Mouse (Mus musculus) liver, embryonic 16.5 days (tissue): ENCODE data around the gene Slc16a1. TPM values are rescaled to one million over a fixed set of nuclear protein-coding genes. Genes with fewer than 3 reads are reported as not detected.
A peak's percentile ranks its signal among the peaks of the same experiment; 100 is the strongest.

Experiments
- ATAC-seq: fragments of 200-750 bp; cut with Nextera tagmentation; 2 replicates; pipeline ENCODE4 v1.8.0; 2017; ENCODE audit warnings: low read depth, mild to moderate bottlenecking, moderate number of reproducible peaks, moderate library complexity
- H3K27ac ChIP-seq: fragments of 300-500 bp; sonication (generic); 2 replicates; pipeline ENCODE4 v1.5.1; 2014; ENCODE audit warnings: mild to moderate bottlenecking, low read length
- H3K27me3 ChIP-seq: fragments of 300-500 bp; sonication (generic); 2 replicates; pipeline ENCODE4 v1.6.1; 2014; ENCODE audit warnings: low read depth, low read length, mixed read lengths; ENCODE audit not compliant: control insufficient read depth, insufficient read depth
- H3K36me3 ChIP-seq: fragments of 300-500 bp; sonication (generic); 2 replicates; pipeline ENCODE4 v1.6.1; 2014; ENCODE audit warnings: mild to moderate bottlenecking; ENCODE audit not compliant: control insufficient read depth, insufficient read depth
- H3K4me1 ChIP-seq: fragments of 300-500 bp; sonication (generic); 2 replicates; pipeline ENCODE4 v1.6.1; 2014; ENCODE audit warnings: low read depth, low read length, mixed read lengths; ENCODE audit not compliant: control insufficient read depth
- H3K4me2 ChIP-seq: fragments of 300-500 bp; sonication (generic); 2 replicates; pipeline ENCODE4 v1.6.1; 2014; ENCODE audit warnings: low read depth, low read length, mixed read lengths
- H3K4me3 ChIP-seq: fragments of 300-500 bp; sonication (generic); 2 replicates; pipeline ENCODE4 v1.5.1; 2014; ENCODE audit warnings: low read depth, mild to moderate bottlenecking, low read length
- H3K9ac ChIP-seq: fragments of 300-500 bp; sonication (generic); 2 replicates; pipeline ENCODE4 v1.6.1; 2014; ENCODE audit warnings: low read depth, low read length
- H3K9me3 ChIP-seq: fragments of 300-500 bp; sonication (generic); replicated peaks from 2 replicates; pipeline ENCODE4 v1.6.1; 2016; ENCODE audit warnings: low read length; ENCODE audit not compliant: control insufficient read depth
- WGBS: fragments of 180-500 bp; shearing (Covaris S2); extraction: QIAGEN DNeasy Blood & Tissue Kit; methylation state at CpG from one replicate; pipeline ENCODE4 v1.1.7; 2014; ENCODE audit not compliant: insufficient replicate concordance; 5-methylcytosine and 5-hydroxymethylcytosine counted together
- polyA plus RNA-seq: library from polyadenylated mRNA; unstranded; fragments of >200 nt; fragmentation: Nextera tagmentation; extraction: Ambion mirVana; gene quantifications from 2 replicates; pipeline ENCODE4 v1.2.1, GENCODE M21; 2015

Slc16a1 gene
- polyA plus RNA-seq, 1 experiment from 2014 or later = 87.5 TPM

DNA sequence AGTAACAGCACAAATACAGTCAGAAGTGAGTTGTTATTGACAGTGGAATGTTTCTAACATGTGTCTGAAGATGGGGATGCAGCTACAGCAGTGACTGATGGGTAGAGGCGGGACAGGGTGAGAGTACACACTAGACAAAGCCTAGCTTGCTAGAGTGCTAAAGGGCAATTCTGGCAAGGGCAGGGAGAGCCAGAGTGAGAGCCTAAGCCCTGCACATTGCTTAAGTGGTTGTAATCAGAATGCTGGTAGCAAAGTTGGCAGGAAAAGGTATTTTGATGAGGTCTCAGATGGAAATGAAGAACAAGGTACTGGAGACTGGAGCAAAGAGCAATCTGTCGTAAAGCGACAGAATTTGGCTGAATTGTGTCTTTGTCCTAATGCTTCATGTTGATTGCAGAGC, 26.5 kb upstream of the Slc16a1 start:
- Histone ChIP-seq H3K36me3 (no peaks in the 10 kb centered on the region), H3K9ac (no peak overlapping the region), H3K9me3 (no peaks in the 10 kb centered on the region), H3K4me1 (no peaks in the 10 kb centered on the region), H3K27me3 (no peaks in the 10 kb centered on the region), H3K4me3 (no peak overlapping the region), H3K27ac (no peak overlapping the region), H3K4me2 (no peak overlapping the region)
- 72% methylated on average over 3 of the region's 3 CpGs for WGBS
- ATAC-seq = peak; percentile 59; the same call in 1 of the 2 replicates

DNA sequence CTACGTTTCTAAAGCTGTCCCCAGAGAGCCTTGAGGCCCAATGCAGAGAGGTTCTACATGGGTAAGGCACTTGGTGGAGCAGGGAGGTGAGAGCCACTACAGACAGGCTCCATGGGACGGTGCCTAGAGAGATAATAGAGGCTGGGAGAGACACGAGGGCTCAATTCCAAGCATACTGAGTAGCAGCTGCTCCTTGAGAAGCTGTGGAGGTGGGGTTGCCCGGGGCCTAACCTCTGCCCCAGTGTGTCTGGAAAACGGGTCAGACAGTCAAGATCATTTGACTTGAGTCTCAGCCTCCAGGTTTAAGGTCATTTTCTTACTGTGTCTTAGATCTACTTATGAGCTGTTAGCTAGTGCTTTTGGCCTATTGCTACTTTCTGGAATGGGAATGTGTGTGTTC, 25.4 kb upstream of the Slc16a1 start:
- no peaks in the 10 kb centered on the region for H3K27me3 ChIP-seq
- no peak overlapping the region for H3K4me3 ChIP-seq
- 56% methylated on average over 5 of the region's 5 CpGs for WGBS
- no peak overlapping the region for H3K4me2 ChIP-seq
- no peaks in the 10 kb centered on the region for H3K9me3 ChIP-seq
- ATAC-seq = no peak
- H3K9ac ChIP-seq = no peak overlapping the region
- no peaks in the 10 kb centered on the region for H3K36me3 ChIP-seq
- H3K4me1 ChIP-seq = no peaks in the 10 kb centered on the region
- no peak overlapping the region for H3K27ac ChIP-seq

DNA sequence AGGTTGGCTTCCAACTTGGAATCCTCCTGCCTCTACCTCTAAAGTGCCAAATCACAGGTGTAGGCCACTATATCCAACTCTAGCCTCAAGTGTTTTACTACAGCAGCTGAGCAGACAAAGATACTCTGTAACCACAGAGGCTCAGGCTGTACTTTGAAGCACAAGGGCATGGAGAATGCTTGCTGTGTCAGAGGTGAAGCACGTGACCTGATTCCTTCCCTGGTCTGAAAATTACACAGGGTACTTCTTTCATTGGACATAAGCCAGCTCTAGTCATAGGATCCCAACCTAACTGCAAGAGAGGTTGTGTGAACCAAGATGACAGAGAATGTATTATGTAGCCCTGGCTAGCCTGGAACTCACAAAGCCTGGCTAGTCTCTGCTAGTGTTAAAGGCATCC, 24.4 kb upstream of the Slc16a1 start:
- 45% methylated on average over 1 of the region's 1 CpGs for WGBS

GRCm38 (mm10) chr3:104615216-104615615, 23.3 kb upstream of the Slc16a1 start:
- Histone ChIP-seq H3K9ac (no peak overlapping the region), H3K27me3 (no peaks in the 10 kb centered on the region), H3K27ac (no peak overlapping the region), H3K4me1 (no peaks in the 10 kb centered on the region), H3K4me3 (no peak overlapping the region), H3K4me2 (no peak overlapping the region), H3K36me3 (no peaks in the 10 kb centered on the region), H3K9me3 (no peaks in the 10 kb centered on the region)
- WGBS = 48% methylated on average over 2 of the region's 2 CpGs
- ATAC-seq = no peak

More for the DNA sequence above, 24.4 kb upstream of the Slc16a1 start:
- no peak overlapping the region for H3K4me3 ChIP-seq
- no peak for ATAC-seq
- no peak overlapping the region for H3K4me2 ChIP-seq
- H3K27me3 ChIP-seq = no peaks in the 10 kb centered on the region
- no peak overlapping the region for H3K27ac ChIP-seq
- H3K4me1 ChIP-seq = no peaks in the 10 kb centered on the region
- H3K9ac ChIP-seq = no peak overlapping the region
- no peaks in the 10 kb centered on the region for H3K36me3 ChIP-seq
- no peaks in the 10 kb centered on the region for H3K9me3 ChIP-seq

DNA sequence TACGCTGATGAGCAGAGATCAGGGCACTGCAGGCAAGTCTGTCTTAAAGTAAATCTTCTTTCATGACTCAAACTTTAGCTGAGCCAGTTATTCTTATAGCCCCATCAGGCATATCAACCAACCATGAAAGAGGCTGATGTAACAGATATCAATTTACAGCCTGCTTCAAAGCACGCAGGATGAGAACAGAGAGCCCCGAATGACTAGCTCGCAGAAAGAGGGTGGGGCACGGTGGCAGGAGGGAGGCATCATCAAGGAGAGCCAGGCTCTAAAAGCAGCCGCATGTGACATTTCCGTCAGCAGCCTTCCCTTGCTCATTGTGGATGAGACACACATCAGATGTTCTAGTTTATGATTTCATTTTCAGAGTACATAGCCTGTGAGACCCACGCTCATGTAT, 22.3 kb upstream of the Slc16a1 start:
- Histone ChIP-seq H3K4me2 (no peak overlapping the region), H3K27me3 (no peaks in the 10 kb centered on the region), H3K9ac (no peak overlapping the region), H3K4me1 (no peaks in the 10 kb centered on the region; the same call in 1 of the 2 replicates), H3K9me3 (no peaks in the 10 kb centered on the region), H3K27ac (no peak overlapping the region), H3K36me3 (no peaks in the 10 kb centered on the region), H3K4me3 (no peak overlapping the region)
- ATAC-seq = no peak
- WGBS = 42% methylated on average over 8 of the region's 8 CpGs

DNA sequence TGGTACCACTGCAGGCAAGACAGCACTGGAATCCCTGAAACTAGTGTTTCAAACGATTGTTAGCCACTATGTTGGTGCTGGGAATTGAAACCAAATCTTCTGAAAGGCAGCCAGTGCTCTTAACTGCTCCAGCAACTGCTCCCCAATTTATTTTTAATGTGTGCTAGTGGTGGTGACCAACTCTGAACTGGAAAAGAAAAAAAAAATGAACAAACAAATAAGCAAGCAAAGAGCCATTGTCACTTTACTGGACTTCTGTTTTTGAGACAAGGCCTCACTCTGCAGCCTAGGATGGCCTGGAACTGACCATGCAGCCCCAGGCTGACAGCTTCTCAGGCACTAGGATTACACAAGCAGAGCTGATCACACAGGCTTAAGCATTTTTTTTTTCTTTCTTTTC, 16.6 kb upstream of the Slc16a1 start:
- Histone ChIP-seq H3K4me1 (no peaks in the 10 kb centered on the region; the same call in 1 of the 2 replicates), H3K4me3 (no peak overlapping the region), H3K9ac (no peak overlapping the region), H3K27me3 (no peaks in the 10 kb centered on the region), H3K9me3 (no peaks in the 10 kb centered on the region), H3K36me3 (no peaks in the 10 kb centered on the region), H3K4me2 (no peak overlapping the region), H3K27ac (no peak overlapping the region)
- 39% methylated on average over 1 of the region's 1 CpGs for WGBS
- ATAC-seq = no peak

DNA sequence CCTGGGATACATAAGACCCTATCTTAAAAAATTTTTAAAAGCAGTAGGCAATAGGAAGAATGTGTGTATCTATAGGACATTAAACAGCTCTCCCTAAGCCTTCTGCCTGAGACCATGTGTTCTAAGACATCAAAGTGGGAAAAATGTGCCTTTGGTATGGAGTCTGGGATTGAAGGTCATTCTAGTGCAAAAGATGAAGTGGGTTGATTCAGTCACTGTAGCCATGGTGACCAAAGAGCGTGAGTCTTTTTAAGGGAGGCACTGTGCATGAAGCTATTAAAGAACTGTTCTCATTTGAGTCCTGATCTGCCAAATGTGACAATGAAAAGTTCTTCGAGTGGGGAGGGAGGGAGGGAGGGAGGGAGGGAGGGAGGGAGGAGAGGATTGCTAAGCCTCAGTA, 8.7 kb upstream of the Slc16a1 start:
- Histone ChIP-seq H3K27me3 (no peaks in the 10 kb centered on the region), H3K9ac (no peak overlapping the region), H3K4me3 (no peak overlapping the region), H3K27ac (no peak overlapping the region), H3K4me1 (peaks cover 21% of the 10 kb centered on the region), H3K4me2 (no peak overlapping the region), H3K9me3 (no peaks in the 10 kb centered on the region), H3K36me3 (no peaks in the 10 kb centered on the region)
- 50% methylated on average over 2 of the region's 2 CpGs for WGBS
- ATAC-seq = no peak

- 75% methylated on average over 2 of the region's 2 CpGs for WGBS
- Histone ChIP-seq H3K36me3 (no peaks in the 10 kb centered on the region), H3K9me3 (no peaks in the 10 kb centered on the region), H3K9ac (no peak overlapping the region), H3K4me2 (no peak overlapping the region), H3K4me1 (peaks cover 24% of the 10 kb centered on the region), H3K27ac (0 out of 2 replicates have a peak overlapping the region, but pooled peaks have one; percentile 6), H3K27me3 (no peaks in the 10 kb centered on the region), H3K4me3 (no peak overlapping the region)
- ATAC-seq = no peak
Measured at GRCm38 (mm10) chr3:104630941-104631340, 7.5 kb upstream of the Slc16a1 start.

DNA sequence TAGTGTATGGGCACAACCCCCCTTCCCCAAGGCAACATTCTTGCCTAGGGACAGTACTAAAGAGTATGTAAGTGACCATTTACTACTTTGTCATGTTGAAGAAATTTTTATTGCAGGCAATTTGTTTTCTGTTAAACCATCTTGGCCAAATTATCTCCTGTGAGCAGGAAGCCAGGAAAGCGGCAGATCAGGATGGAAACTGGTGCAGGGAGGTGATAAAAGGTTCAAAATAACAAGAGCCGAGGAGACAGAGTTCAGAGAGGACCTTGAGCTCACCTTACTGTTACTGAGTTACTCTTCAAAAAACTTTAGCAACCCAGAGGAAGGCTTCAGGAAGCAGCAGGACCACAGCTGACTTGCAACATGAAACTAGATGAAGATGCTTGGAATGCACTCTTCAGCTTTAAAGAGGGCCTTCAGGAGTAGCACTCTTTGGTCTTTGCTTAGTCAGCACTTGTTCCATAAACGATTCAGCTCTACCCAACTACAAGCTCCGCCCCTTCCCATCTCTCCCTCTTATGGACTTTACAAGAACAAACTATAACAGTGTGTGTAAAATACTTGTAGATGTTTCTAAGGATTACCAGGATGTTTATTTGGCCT, 5.8 kb upstream of the Slc16a1 start:
- peaks cover 33% of the 10 kb centered on the region for H3K4me1 ChIP-seq
- H3K36me3 ChIP-seq = no peaks in the 10 kb centered on the region
- H3K4me2 ChIP-seq = peak overlapping the region; percentile 68
- peak; percentile 89 for ATAC-seq
- peak overlapping the region; percentile 93 for H3K27ac ChIP-seq
- H3K9me3 ChIP-seq = no peaks in the 10 kb centered on the region
- H3K27me3 ChIP-seq = no peaks in the 10 kb centered on the region
- peak overlapping the region; percentile 51 for H3K4me3 ChIP-seq
- H3K9ac ChIP-seq = peak overlapping the region; percentile 60
- 26% methylated on average over 4 of the region's 4 CpGs for WGBS
